Mouse (Mus musculus) spleen, adult 2 months (tissue): ENCODE results near the gene Plekho1.

Experiments
- CTCF ChIP-seq: fragments of 200-500 bp; IDR thresholded peaks from 2 replicates; pipeline ENCODE4 v1.5.1; 2011; ENCODE audit warnings: mild to moderate bottlenecking, inconsistent platforms; ENCODE audit not compliant: insufficient read depth, insufficient read length, insufficient replicate concordance; ENCODE audit errors: extremely low read depth
- POLR2A ChIP-seq: fragments of 200-500 bp; IDR thresholded peaks from 2 replicates; pipeline ENCODE4 v1.6.1; 2011; ENCODE audit warnings: low read depth, low read length, inconsistent platforms

- TF ChIP-seq CTCF (no peak), POLR2A (no peak)
Observed at GRCm38 (mm10) chr3:96043104-96043503, 47.3 kb upstream of the Plekho1 start.
